Mouse (Mus musculus) neutrophil, adult 5-6 weeks (primary cell): ENCODE results near the gene Ncoa3. TPM values are rescaled to one million over a fixed set of nuclear protein-coding genes. Genes with fewer than 3 reads are reported as not detected.
"Not testable (repeated sequence)": the region's sequence is repeated elsewhere in the genome, so short reads cannot be mapped to it uniquely, and the experiment has no call there.

Experiments
- ATAC-seq: fragments of 151-379, 151-347 bp; 2 replicates; pipeline ENCODE4 v1.8.0; 2017; ENCODE audit warnings: mild to moderate bottlenecking, moderate TSS enrichment; ENCODE audit not compliant: insufficient number of reproducible peaks, poor library complexity, low FRiP score, severe bottlenecking; ENCODE audit errors: extremely low read depth
- total RNA-seq: library from RNA; stranded (forward); fragments of 200-1000 nt; gene quantifications from 2 replicates; pipeline ENCODE4 v1.2.3, GENCODE M21; 2017

The Ncoa3 gene
- total RNA-seq, result 148 and 164 TPM in 2 replicates

- ATAC-seq, result peak; percentile 87
Observed at GRCm38 (mm10) chr2:165992270-165993172, at the start of gene Ncoa3. TSS of gene Ncoa3 (plus strand) at chr2:165992636.

DNA sequence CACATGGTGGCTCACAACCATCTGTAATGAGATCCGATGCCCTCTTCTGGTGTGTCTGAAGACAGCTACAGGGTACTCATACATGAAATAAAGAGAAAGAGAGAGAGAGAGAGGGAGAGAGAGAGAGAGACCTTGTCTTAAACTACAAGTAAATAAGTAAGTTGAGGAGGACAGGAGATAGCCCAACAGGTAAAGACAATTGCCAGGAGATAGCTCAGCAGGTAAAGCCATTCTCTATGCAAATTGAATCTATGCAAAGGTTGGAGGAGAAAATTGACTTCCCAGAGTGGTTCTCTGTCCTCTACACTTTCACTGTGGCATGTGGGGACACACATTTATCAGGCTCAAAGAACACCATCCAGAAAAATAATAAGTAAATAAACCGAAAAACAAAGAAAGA lies 49.3 kb upstream of the Ncoa3 start:
- no peak for ATAC-seq

- ATAC-seq, result no peak
Observed at GRCm38 (mm10) chr2:165944576-165945351, 47.7 kb upstream of the Ncoa3 start.

DNA sequence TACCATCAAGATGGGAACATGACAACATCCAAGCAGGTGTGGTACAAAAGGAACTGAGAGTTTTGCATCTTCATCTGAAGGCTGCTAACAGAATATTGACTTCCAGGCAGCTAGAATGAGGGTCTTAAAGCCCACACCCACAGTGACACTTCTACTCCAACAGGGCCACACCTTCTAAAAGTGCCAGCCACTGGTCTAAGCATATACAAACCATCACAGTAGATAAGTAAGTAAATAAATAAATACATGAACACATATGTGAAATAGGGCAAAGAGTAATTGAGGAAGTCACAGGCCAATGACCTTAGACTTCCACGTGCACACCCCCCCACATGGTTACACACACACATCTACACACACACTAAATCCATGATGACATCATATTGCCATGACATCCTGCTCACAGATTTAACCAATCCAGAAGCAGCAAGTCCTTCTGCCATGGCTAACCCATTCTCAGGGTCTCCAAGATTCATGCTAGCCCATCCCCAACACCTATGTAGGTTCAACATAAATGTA lies 46.3 kb upstream of the Ncoa3 start:
- peak; percentile 66 for ATAC-seq

- ATAC-seq, result peak; percentile 55; the same call in 1 of the 2 replicates
Observed at GRCm38 (mm10) chr2:165948007-165948406, 44.4 kb upstream of the Ncoa3 start.

DNA sequence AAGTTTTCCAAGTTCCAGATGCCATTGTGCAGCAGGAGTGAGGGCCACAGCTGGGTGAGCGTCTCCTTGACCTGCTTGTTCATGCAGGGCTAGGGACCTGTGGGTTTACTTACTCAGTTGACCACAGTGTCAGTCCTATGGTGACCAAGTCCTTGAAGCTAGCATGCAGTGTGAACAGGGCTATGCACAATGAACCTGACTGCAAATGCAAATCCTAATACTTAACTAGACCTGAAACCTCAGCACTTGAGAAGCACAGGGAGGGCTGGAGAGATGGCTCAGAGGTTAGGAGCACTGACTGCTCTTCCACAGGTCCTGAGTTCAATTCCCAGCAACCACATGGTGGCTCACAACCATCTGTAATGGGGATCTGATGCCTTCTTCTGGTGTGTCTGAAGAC lies 43.7 kb upstream of the Ncoa3 start:
- not testable (repeated sequence) for ATAC-seq

GRCm38 (mm10) chr2:165949719-165950118 lies 42.7 kb upstream of the Ncoa3 start:
- 0 out of 2 replicates have a peak, but pooled peaks have one; percentile 8 for ATAC-seq

DNA sequence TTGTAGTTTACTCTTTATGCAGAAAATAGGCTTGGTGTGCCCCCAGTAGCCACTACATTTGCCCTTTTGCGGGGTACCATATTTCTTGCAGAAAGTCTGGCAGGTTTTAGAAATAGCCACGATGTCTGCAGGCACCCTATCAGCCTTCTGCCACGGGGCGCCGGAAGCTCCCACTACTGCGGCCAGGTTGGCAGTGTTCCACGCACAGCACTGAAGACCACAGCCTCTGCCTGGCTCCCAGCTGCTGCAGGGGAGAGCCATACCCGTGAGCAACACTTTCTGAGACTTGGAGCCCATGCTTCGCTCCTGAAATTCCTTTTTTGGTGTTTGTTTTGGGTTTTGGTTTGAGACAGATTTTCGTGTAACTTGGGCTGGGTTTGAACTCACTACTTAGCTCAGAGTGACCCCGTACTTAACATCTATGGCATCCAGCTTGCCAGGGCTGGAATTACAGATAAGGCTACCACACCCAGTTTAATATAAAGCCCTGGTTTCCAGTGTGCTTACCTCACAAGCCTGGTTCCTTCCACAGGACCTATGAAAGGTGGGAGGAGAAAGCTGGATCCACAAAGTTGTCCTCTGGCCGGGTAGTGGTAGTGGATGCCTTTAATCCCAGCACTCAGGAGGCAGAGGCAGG lies 40.9 kb upstream of the Ncoa3 start:
- ATAC-seq, result no peak

- peak; percentile 70; the same call in 1 of the 2 replicates for ATAC-seq
Observed at GRCm38 (mm10) chr2:165954872-165955271, 37.6 kb upstream of the Ncoa3 start.

DNA sequence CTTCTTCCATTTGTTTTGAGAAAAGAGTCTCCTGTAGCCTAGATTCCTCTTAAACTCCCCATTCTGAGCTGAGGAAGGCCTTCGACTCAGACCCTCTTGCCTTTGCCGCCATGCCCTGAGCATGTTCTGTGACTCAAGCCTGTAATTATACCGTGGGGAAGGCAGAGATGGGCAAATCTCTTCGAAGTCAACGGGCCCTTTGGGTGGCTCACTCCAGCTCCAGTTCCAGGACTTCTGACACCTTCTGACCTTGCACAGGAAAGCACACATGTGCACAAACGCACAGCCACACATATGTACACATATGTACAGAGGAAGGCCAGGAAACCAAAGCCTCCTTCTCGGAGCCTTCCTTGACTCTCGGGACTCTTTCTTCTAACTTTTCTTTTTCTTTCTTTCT lies 37.0 kb upstream of the Ncoa3 start:
- ATAC-seq, result no peak

DNA sequence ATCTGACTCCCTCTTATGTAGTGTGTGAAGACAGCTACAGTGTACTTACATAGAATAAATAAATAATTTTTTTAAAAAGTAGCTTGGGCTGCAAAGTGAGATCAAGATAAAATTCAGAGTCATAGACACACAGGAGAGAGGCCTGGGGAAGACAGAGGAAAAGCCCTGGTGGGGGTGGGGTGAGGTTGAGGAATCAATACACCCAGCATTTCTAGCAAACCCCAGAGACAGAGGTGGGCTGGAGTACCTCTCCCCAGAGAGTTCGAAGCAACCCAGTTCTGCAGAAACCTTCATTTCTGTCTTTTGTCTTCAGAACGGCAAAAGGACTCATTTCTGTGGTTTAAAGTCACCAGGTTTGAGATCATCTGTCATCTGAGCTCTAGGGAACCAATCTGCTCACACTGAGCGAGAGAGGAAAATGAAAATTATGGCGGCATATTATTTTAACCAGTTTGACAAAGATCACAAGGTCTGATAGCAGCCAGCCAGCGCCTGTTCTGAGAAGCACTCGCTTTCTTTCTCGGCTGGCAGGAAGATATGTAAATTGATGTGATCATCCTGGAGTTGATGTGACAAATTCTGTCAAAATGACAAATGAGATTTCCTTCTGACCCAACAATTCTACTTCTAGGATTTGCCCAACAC lies 36.2 kb upstream of the Ncoa3 start:
- no peak for ATAC-seq

DNA sequence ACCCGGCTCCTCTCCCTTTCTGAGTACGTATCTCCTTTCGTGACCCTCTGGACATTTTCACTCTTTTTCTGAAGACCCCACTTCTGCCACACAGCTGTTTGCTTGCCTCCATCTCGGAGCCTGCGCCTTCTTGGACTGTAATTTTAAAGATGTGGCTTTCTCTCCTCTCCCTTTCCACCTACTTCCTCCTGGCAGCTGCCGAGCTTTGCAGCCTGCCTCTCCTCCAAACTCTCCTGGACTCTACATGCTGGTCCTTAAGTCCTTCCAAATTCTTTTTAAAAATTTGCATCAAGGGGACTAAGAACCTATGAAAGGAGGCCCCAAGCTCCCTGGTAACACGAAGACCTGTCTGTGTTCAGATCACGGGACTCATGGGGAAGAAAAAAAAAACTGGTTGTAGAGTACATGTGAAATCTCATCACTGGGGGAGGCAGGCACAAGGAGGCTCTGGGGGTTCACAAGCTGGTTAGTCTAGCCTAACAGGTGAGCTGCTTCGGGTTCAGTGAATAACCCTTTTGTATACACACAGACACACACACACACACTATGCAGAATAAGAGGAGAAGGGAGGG lies 35.1 kb upstream of the Ncoa3 start:
- no peak for ATAC-seq

DNA sequence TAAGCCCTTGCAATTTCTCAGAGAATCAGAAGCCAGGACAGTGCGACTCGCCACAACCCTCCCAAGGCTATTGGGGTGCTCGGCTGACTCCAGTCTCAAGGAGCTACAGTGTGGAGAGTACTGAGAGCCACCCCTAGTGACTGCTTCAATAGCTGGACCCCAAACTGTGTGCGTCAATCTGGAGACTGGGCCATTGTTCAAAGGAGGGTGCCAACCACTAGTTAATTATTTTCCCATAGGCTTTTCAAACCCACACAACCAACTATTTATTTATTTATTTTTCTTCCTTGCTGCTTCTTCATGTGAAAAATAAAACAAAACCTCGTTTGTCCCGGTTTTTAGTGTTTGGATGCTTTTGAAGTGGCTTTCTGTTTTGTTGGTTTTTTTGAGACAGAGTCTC lies 33.9 kb upstream of the Ncoa3 start:
- ATAC-seq, result no peak

DNA sequence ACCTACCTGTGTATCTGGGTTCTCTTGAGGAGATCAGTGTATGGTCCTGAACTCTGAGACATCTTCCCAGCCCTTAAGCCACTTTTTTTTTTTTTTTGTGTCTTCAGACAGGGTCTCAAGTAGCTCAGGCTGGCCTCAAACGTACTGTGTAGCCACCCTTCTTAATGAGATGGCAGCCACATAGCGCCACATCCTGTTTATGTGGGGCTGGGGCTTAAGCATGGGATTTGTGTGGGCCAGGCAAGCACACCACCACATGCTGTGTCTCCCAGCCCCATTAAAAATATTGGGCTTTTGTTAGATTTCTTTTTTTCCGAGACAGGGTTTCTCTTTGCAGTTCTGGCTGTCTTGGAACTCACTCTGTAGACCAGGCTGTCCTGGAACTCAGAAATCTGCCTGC lies 31.7 kb upstream of the Ncoa3 start:
- ATAC-seq, result no peak

GRCm38 (mm10) chr2:165962824-165963223 lies 29.6 kb upstream of the Ncoa3 start:
- no peak for ATAC-seq

- ATAC-seq, result no peak
Observed at GRCm38 (mm10) chr2:165964121-165964520, 28.3 kb upstream of the Ncoa3 start.

GRCm38 (mm10) chr2:165967076-165967475 lies 25.4 kb upstream of the Ncoa3 start:
- no peak for ATAC-seq

- peak; percentile 47; the same call in 1 of the 2 replicates for ATAC-seq
Observed at GRCm38 (mm10) chr2:165967823-165968555, 24.4 kb upstream of the Ncoa3 start.
